Mouse (Mus musculus) lung, postnatal 0 days (tissue): ENCODE results near the gene Gm20388. TPM values are rescaled to one million over a fixed set of nuclear protein-coding genes. Genes with fewer than 3 reads are reported as not detected.

Source experiments
- ATAC-seq: fragments of 200-750 bp; cut with Nextera tagmentation; 2 replicates; pipeline ENCODE4 v1.8.0; 2017; ENCODE audit warnings: moderate library complexity
- DNase-seq: peaks from one replicate; pipeline ENCODE4 v3.0.0-alpha.2; 2016; ENCODE audit warnings: low spot score
- H3K27ac ChIP-seq: fragments of 300-500 bp; sonication (generic); 2 replicates; pipeline ENCODE4 v1.5.1; 2014; ENCODE audit warnings: antibody characterized with exemption, mild to moderate bottlenecking, low read length, mixed read lengths
- H3K27me3 ChIP-seq: fragments of 300-500 bp; sonication (generic); replicated peaks from 2 replicates; pipeline ENCODE4 v1.6.1; 2014; ENCODE audit warnings: low read length, mixed read lengths; ENCODE audit not compliant: insufficient read depth
- H3K36me3 ChIP-seq: fragments of 300-500 bp; sonication (generic); 2 replicates; pipeline ENCODE4 v1.6.1; 2014; ENCODE audit warnings: low read length, mixed read lengths; ENCODE audit not compliant: insufficient read depth
- H3K4me1 ChIP-seq: fragments of 300-500 bp; sonication (generic); 2 replicates; pipeline ENCODE4 v1.6.1; 2014; ENCODE audit warnings: antibody characterized with exemption, low read depth, low read length, mixed read lengths; ENCODE audit not compliant: insufficient read depth
- H3K4me2 ChIP-seq: fragments of 300-500 bp; sonication (generic); replicated peaks from 2 replicates; pipeline ENCODE4 v1.6.1; 2014; ENCODE audit warnings: low read depth, mild to moderate bottlenecking, low read length, moderate library complexity, mixed read lengths
- H3K4me3 ChIP-seq: fragments of 300-500 bp; sonication (generic); 2 replicates; pipeline ENCODE4 v1.5.1; 2014; ENCODE audit warnings: low read depth, low read length
- H3K9ac ChIP-seq: fragments of 300-500 bp; sonication (generic); replicated peaks from 2 replicates; pipeline ENCODE4 v1.6.1; 2014; ENCODE audit warnings: low read depth, mild to moderate bottlenecking
- H3K9me3 ChIP-seq: fragments of 300-500 bp; sonication (generic); 2 replicates; pipeline ENCODE4 v1.6.1; 2016; ENCODE audit warnings: low read length, mixed read lengths
- CTCF ChIP-seq: IDR thresholded peaks from 2 replicates; pipeline ENCODE4 v1.5.1; 2016; ENCODE audit warnings: antibody characterized with exemption, mild to moderate bottlenecking
- EP300 ChIP-seq: IDR thresholded peaks from 2 replicates; pipeline ENCODE4 v1.6.1; 2016; ENCODE audit warnings: antibody characterized with exemption, mild to moderate bottlenecking, control low read depth
- WGBS: fragments of 180-500 bp; shearing (Covaris S2); extraction: QIAGEN DNeasy Blood & Tissue Kit; methylation state at CpG from one replicate; pipeline ENCODE4 v1.1.7; 2014; 5-methylcytosine and 5-hydroxymethylcytosine counted together
- polyA plus RNA-seq: library from polyadenylated mRNA; unstranded; fragments of >200 nt; fragmentation: Nextera tagmentation; extraction: Ambion mirVana; gene quantifications from 2 replicates; pipeline ENCODE4 v1.2.1, GENCODE M21; 2015

Gene Gm20388
- polyA plus RNA-seq, 1 experiment from 2014 or later: not detected

DNA sequence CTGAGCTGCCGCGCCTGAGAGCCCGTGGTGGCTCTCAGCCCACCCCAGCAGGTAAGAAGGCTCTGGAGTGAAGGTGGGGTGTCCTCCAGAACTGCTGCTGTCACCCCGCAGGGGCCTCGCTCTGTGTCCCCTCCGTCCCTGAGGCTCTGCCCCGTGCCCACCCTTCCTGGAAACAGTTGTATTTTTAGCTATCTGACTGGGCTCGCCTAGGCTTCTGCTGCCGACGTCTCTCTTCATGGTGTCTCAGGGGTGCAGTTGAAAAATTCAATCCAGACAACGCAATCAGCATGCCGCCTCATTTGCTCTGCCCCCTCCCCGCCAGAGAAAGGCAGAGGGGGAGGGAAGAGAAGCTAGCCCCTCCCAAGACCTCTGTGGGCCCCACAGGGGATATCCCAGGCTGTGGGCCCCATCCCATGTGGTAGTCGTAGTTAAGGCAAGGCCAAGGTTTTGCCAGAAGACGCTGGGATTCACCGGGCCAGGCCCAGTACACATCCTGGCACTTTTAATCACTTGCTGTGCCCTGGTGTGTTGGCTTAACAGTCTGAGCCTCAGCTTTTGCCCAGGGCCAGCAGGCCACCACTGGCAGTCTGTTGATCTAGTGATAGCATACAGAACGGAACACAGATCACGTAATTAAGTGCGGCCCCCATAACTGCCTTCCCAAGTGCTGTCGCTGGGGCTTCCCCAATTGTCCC lies 645.7 kb downstream of the Gm20388 start:
- DNase-seq (no peak), ATAC-seq (no peak)
- WGBS: 64% methylated on average over 20 of the region's 20 CpGs
- Histone ChIP-seq H3K27ac (no peak overlapping the region), H3K36me3 (0 out of 2 replicates have a peak, but pooled peaks cover 4% of the 10 kb centered on the region), H3K9me3 (no peaks in the 10 kb centered on the region), H3K9ac (no peak overlapping the region), H3K4me2 (no peak overlapping the region), H3K4me3 (no peak overlapping the region), H3K27me3 (no peaks in the 10 kb centered on the region), H3K4me1 (no peaks in the 10 kb centered on the region)
- TF ChIP-seq CTCF (no peak), EP300 (no peak)

GRCm38 (mm10) chr8:120557170-120557965 lies 646.7 kb downstream of the Gm20388 start:
- peak; percentile 59 for DNase-seq
- no peaks in the 10 kb centered on the region for H3K27me3 ChIP-seq
- no peak overlapping the region for H3K4me3 ChIP-seq
- H3K27ac ChIP-seq: no peak overlapping the region
- 0 out of 2 replicates have a peak, but pooled peaks cover 4% of the 10 kb centered on the region for H3K36me3 ChIP-seq
- H3K9ac ChIP-seq: no peak overlapping the region
- ATAC-seq: no peak
- WGBS: 55% methylated on average over 15 of the region's 15 CpGs
- no peaks in the 10 kb centered on the region for H3K9me3 ChIP-seq
- H3K4me2 ChIP-seq: no peak overlapping the region
- TF ChIP-seq CTCF: no peak
- TF ChIP-seq EP300: no peak
- H3K4me1 ChIP-seq: peaks cover under 1% of the 10 kb centered on the region

GRCm38 (mm10) chr8:120558162-120558561 lies 647.5 kb downstream of the Gm20388 start:
- no peaks in the 10 kb centered on the region for H3K27me3 ChIP-seq
- 69% methylated on average over 4 of the region's 4 CpGs for WGBS
- no peak overlapping the region for H3K27ac ChIP-seq
- 0 out of 2 replicates have a peak, but pooled peaks cover 4% of the 10 kb centered on the region for H3K36me3 ChIP-seq
- H3K4me3 ChIP-seq: no peak overlapping the region
- H3K9ac ChIP-seq: no peak overlapping the region
- no peak for ATAC-seq
- peaks cover 8% of the 10 kb centered on the region for H3K4me1 ChIP-seq
- no peaks in the 10 kb centered on the region for H3K9me3 ChIP-seq
- no peak overlapping the region for H3K4me2 ChIP-seq
- no peak for DNase-seq
- TF ChIP-seq CTCF (no peak), EP300 (no peak)

GRCm38 (mm10) chr8:120559654-120560053 lies 649.0 kb downstream of the Gm20388 start:
- Histone ChIP-seq H3K4me2 (no peak overlapping the region), H3K9me3 (no peaks in the 10 kb centered on the region), H3K4me1 (peaks cover 20% of the 10 kb centered on the region), H3K4me3 (no peak overlapping the region), H3K9ac (no peak overlapping the region), H3K27ac (no peak overlapping the region), H3K27me3 (no peaks in the 10 kb centered on the region), H3K36me3 (0 out of 2 replicates have a peak, but pooled peaks cover 4% of the 10 kb centered on the region)
- DNase-seq: no peak
- whole genome bisulfite sequencing: 80% methylated on average over 11 of the region's 11 CpGs
- no peak for TF ChIP-seq EP300
- TF ChIP-seq CTCF: no peak
- no peak for ATAC-seq

GRCm38 (mm10) chr8:120560535-120560934 lies 649.9 kb downstream of the Gm20388 start:
- Histone ChIP-seq H3K4me1 (peaks cover 20% of the 10 kb centered on the region), H3K9me3 (no peaks in the 10 kb centered on the region), H3K4me2 (no peak overlapping the region), H3K27ac (no peak overlapping the region), H3K27me3 (no peaks in the 10 kb centered on the region), H3K4me3 (no peak overlapping the region), H3K36me3 (0 out of 2 replicates have a peak, but pooled peaks cover 4% of the 10 kb centered on the region), H3K9ac (no peak overlapping the region)
- no peak for ATAC-seq
- no peak for TF ChIP-seq EP300
- no peak for TF ChIP-seq CTCF
- no peak for DNase-seq
- WGBS: 90% methylated on average over 5 of the region's 5 CpGs

- ATAC-seq (peak; percentile 63), DNase-seq (peak; percentile 78)
- Histone ChIP-seq H3K27ac (no peak overlapping the region), H3K27me3 (no peaks in the 10 kb centered on the region), H3K9me3 (no peaks in the 10 kb centered on the region), H3K4me1 (peaks cover 20% of the 10 kb centered on the region), H3K9ac (no peak overlapping the region), H3K36me3 (peaks cover 11% of the 10 kb centered on the region; the same call in 1 of the 2 replicates), H3K4me3 (no peak overlapping the region), H3K4me2 (no peak overlapping the region)
- TF ChIP-seq EP300 (no peak), CTCF (peak; percentile 68)
- WGBS: 71% methylated on average over 22 of the region's 22 CpGs
Observed at GRCm38 (mm10) chr8:120561539-120562435, 651.1 kb downstream of the Gm20388 start.
